Mouse (Mus musculus): ENCODE data around the gene Ccpg1os. TPM values are rescaled to one million over a fixed set of nuclear protein-coding genes. Genes with fewer than 3 reads are reported as not detected.

Ccpg1os gene
- total RNA-seq, 2 experiments from 2014 or later: 9.6 to 10.1 TPM

DNA sequence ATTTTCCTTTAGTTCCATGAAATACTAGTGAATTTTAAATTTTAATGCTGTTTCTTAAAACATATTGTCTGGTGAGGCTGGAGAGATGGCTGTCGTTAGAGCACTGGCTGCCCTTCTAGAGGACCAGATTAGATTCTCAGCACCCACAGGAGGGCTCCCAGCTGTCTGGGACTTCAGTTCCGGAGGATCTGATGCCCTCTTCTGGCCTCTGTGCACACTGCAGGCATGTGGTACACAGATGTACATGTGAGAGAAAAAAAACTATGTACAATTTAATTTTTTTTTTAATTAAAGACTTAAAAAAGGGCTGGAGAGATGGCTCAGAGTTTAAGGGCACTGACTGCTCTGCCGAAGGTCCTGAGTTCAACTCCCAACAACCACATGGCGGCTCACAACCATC is 49.9 kb downstream of the Ccpg1os start:
- DNase-seq (ENCODE audit: low spot score in 2 of 2): no peak
- intact Hi-C loops (cut with DNase I): no loop called here

DNA sequence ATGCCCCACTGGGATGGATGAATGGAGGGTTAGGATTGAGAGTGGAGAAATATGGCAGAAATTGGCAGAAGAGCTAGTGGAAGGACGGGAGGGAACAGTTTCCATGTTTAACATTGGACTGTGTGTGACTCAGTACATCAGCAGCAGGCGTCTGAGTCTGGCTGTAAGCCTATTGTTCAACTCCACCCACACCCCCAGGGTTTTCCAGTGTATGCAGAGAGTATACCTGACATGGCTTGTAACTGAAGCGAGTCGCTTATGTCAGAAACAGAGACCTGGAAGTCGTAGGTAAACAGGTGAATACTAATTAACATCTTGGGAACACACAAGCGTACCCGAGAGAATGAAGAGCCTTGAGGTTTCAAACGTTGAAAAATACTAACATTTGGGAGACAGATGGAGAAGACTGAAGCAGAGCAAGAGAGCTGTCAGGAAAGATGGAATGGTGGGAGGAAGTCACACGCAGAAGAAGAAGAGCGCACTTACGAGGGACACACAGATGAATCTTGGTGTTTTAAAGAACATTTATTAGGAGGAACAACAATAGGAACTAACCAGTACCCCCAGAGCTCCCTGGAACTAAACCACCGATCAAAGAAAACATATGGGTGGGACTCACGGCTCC is 53.9 kb downstream of the Ccpg1os start:
- intact Hi-C loops (cut with DNase I): no loop called here
- DNase-seq (ENCODE audit: low spot score in 2 of 2): peak; percentile 63

Small RNAs within 50 kb of the gene (microRNA-seq; reads per million reads assigned to microRNA genes)
- gene Gm27353: not detected

Other genes starting within 250 kb of the Ccpg1os start
- gene Prtg, start 178.5 kb downstream of the Ccpg1os start, total RNA-seq (2021): 1 to 10 TPM in 1 of 2 experiments, under 1 TPM in 1; 0.96 to 1.4 TPM
- 10 to 100 TPM; 14.3 to 17.2 TPM for gene Pygo1, start 59.7 kb downstream of the Ccpg1os start, total RNA-seq (2021)
- 1 to 10 TPM; 1.6 to 2.6 TPM for gene Dyx1c1, start 26.6 kb downstream of the Ccpg1os start, total RNA-seq (2021)
- gene Gm44503, start 26.5 kb downstream of the Ccpg1os start, total RNA-seq (2021): not detected
- gene Ccpg1, start within 50 bp of the Ccpg1os start, total RNA-seq (2021): 100 to 1,000 TPM in 1 of 2 experiments, 10 to 100 TPM in 1; 97.2 to 125 TPM
- gene Pigb, start 55.0 kb upstream of the Ccpg1os start, total RNA-seq (2021): 10 to 100 TPM; 14.3 to 15.7 TPM
- 1 to 10 TPM; 4.8 to 9.8 TPM for gene Rab27a, start 59.5 kb upstream of the Ccpg1os start, total RNA-seq (2021)
- 1 to 10 TPM in 1 of 2 experiments, under 1 TPM in 1; 0.96 to 3.2 TPM for gene Khdc3, start 116.5 kb upstream of the Ccpg1os start, total RNA-seq (2021)
- not detected for gene Gm20509, start 117.1 kb upstream of the Ccpg1os start, total RNA-seq (2021)
- 10 to 100 TPM; 56.2 to 56.8 TPM for gene Rsl24d1, start 128.0 kb upstream of the Ccpg1os start, total RNA-seq (2021)